Mouse (Mus musculus): ENCODE data around the gene Patz1. TPM values are rescaled to one million over a fixed set of nuclear protein-coding genes. Genes with fewer than 3 reads are reported as not detected.
A peak's percentile ranks its signal among the peaks of the same experiment; 100 is the strongest.

Gene Patz1
- polyA plus RNA-seq, 1 experiment from 2014 or later: 28.6 TPM

GRCm38 (mm10) chr11:3310789-3311585 is 22.3 kb downstream of the Patz1 start:
- H3K4me1 ChIP-seq (ENCODE audit: control insufficient read depth, insufficient read depth, low read length): no peaks in the 10 kb centered on the region
- no peak overlapping the region for H3K9ac ChIP-seq (ENCODE audit: low read depth, low read length)
- no peak for ATAC-seq (replicated peaks; ENCODE audit: insufficient number of reproducible peaks, low FRiP score, low TSS enrichment)
- 85% methylated on average over 10 of the region's 10 CpGs for WGBS (ENCODE audit: insufficient replicate concordance)
- H3K27ac ChIP-seq (ENCODE audit: low read depth, low read length): no peak overlapping the region
- no peak overlapping the region for H3K4me3 ChIP-seq (ENCODE audit: low read depth, low read length)
- no peaks in the 10 kb centered on the region for H3K27me3 ChIP-seq (ENCODE audit: control insufficient read depth, insufficient read depth, low read length)
- H3K36me3 ChIP-seq (ENCODE audit: control insufficient read depth, insufficient read depth, low read length): peaks cover 46% of the 10 kb centered on the region
- no peak overlapping the region for H3K4me2 ChIP-seq
- H3K9me3 ChIP-seq (replicated peaks; ENCODE audit: control insufficient read depth, low read length): no peaks in the 10 kb centered on the region

DNA sequence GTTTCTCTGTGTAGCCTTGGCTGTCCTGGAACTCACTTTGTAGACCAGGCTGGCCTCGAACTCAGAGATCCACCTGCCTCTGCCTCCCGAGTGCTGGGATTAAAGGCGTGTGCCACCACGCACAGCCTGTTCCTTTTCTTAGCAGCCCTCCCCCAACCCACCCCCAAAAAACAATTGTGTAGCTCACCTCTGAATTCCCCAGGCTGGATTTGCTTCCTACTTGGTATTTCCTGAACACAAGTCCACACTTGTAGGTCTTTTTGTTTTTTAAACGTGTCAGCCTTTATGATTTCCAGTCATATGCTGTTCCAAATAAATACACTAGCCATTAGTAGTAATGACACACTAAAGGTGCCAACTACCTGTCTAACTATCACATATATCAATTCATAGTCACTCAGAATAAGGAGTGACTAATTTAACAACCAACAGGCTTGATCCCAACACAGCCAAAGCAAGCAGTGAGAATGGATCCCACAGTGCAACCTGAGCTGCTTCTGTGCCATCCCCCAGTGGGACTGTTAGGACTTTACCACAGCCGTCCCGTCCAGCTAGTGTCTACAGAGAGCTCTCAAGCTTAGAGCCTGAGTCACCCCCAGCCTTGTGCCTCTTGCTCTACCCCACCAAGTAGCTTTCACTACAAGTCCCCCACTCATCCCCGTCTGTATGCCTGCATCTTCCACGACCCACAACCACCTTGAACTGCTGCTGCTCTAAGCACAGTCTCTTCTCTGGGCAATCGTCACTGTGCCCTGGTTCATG is 23.1 kb downstream of the Patz1 start:
- Histone ChIP-seq H3K4me1 (ENCODE audit: control insufficient read depth, insufficient read depth, low read length) (no peaks in the 10 kb centered on the region), H3K27ac (ENCODE audit: low read depth, low read length) (no peak overlapping the region), H3K9ac (ENCODE audit: low read depth, low read length) (no peak overlapping the region), H3K4me3 (ENCODE audit: low read depth, low read length) (no peak overlapping the region), H3K9me3 (replicated peaks; ENCODE audit: control insufficient read depth, low read length) (no peaks in the 10 kb centered on the region), H3K4me2 (no peak overlapping the region), H3K27me3 (ENCODE audit: control insufficient read depth, insufficient read depth, low read length) (no peaks in the 10 kb centered on the region), H3K36me3 (ENCODE audit: control insufficient read depth, insufficient read depth, low read length) (peaks cover 40% of the 10 kb centered on the region)
- ATAC-seq (replicated peaks; ENCODE audit: insufficient number of reproducible peaks, low FRiP score, low TSS enrichment): no peak
- 77% methylated on average over 10 of the region's 10 CpGs for WGBS (ENCODE audit: insufficient replicate concordance)

DNA sequence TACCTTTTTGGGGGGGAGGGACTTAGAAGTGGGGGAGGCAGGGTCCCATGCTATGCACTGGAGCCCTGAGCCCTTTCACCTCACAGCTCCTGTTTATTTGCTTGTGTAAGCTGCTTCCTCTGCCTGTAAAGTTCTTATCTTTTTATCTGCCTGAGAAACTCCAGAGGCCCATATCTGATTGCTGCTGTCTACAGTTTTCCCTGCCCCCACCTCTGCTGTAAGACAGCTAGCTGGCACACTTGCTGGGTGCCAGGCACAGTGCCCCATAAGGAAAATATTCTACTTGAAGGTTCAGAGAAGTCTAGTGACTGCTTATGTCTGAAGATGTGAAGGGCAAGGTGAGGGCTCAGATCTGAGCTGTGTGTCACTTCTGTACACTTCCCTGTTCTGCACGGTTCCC is 24.6 kb downstream of the Patz1 start:
- H3K27ac ChIP-seq (ENCODE audit: low read depth, low read length): no peak overlapping the region
- ATAC-seq (replicated peaks; ENCODE audit: insufficient number of reproducible peaks, low FRiP score, low TSS enrichment): no peak
- no peaks in the 10 kb centered on the region for H3K27me3 ChIP-seq (ENCODE audit: control insufficient read depth, insufficient read depth, low read length)
- no peaks in the 10 kb centered on the region for H3K4me1 ChIP-seq (ENCODE audit: control insufficient read depth, insufficient read depth, low read length)
- H3K36me3 ChIP-seq (ENCODE audit: control insufficient read depth, insufficient read depth, low read length): peaks cover 26% of the 10 kb centered on the region
- H3K9ac ChIP-seq (ENCODE audit: low read depth, low read length): no peak overlapping the region
- no peak overlapping the region for H3K4me2 ChIP-seq
- H3K9me3 ChIP-seq (replicated peaks; ENCODE audit: control insufficient read depth, low read length): no peaks in the 10 kb centered on the region
- H3K4me3 ChIP-seq (ENCODE audit: low read depth, low read length): no peak overlapping the region
- 86% methylated on average over 1 of the region's 1 CpGs for WGBS (ENCODE audit: insufficient replicate concordance)

GRCm38 (mm10) chr11:3314148-3314547 is 25.5 kb downstream of the Patz1 start:
- ATAC-seq (replicated peaks; ENCODE audit: insufficient number of reproducible peaks, low FRiP score, low TSS enrichment): no peak
- Histone ChIP-seq H3K4me2 (no peak overlapping the region), H3K27ac (ENCODE audit: low read depth, low read length) (no peak overlapping the region), H3K36me3 (ENCODE audit: control insufficient read depth, insufficient read depth, low read length) (peaks cover 17% of the 10 kb centered on the region), H3K27me3 (ENCODE audit: control insufficient read depth, insufficient read depth, low read length) (no peaks in the 10 kb centered on the region), H3K9me3 (replicated peaks; ENCODE audit: control insufficient read depth, low read length) (no peaks in the 10 kb centered on the region), H3K4me1 (ENCODE audit: control insufficient read depth, insufficient read depth, low read length) (no peaks in the 10 kb centered on the region), H3K9ac (ENCODE audit: low read depth, low read length) (no peak overlapping the region), H3K4me3 (ENCODE audit: low read depth, low read length) (no peak overlapping the region)
- 20% methylated on average over 2 of the region's 2 CpGs for WGBS (ENCODE audit: insufficient replicate concordance)

- H3K4me2 ChIP-seq: no peak overlapping the region
- H3K4me3 ChIP-seq (ENCODE audit: low read depth, low read length): no peak overlapping the region
- H3K9me3 ChIP-seq (replicated peaks; ENCODE audit: control insufficient read depth, low read length): no peaks in the 10 kb centered on the region
- no peaks in the 10 kb centered on the region for H3K27me3 ChIP-seq (ENCODE audit: control insufficient read depth, insufficient read depth, low read length)
- no peaks in the 10 kb centered on the region for H3K4me1 ChIP-seq (ENCODE audit: control insufficient read depth, insufficient read depth, low read length)
- WGBS (ENCODE audit: insufficient replicate concordance): 83% methylated on average over 3 of the region's 3 CpGs
- H3K9ac ChIP-seq (ENCODE audit: low read depth, low read length): no peak overlapping the region
- no peak for ATAC-seq (replicated peaks; ENCODE audit: insufficient number of reproducible peaks, low FRiP score, low TSS enrichment)
- H3K27ac ChIP-seq (ENCODE audit: low read depth, low read length): no peak overlapping the region
- H3K36me3 ChIP-seq (ENCODE audit: control insufficient read depth, insufficient read depth, low read length): no peaks in the 10 kb centered on the region
Measured at GRCm38 (mm10) chr11:3318286-3318685, 29.6 kb downstream of the Patz1 start.

DNA sequence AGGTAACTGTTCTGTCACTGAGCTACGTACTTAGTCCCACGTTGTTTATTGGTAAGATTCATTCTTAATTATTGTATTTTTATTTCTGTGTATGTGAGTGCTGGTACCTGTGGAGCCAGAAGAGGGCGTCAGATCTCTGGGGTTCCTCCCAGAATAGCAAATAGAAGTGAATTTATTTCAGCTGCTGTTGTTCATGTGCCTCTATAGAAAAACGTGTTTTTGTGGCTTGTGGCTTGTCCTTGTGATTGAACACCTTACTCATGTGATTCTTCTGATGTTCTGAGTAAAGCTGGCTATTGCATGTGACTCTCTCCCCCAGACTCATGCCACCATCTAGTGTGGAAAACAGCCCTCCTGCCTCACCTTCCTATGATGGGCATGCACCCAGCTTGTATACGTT is 39.6 kb downstream of the Patz1 start:
- no peak for ATAC-seq (replicated peaks; ENCODE audit: insufficient number of reproducible peaks, low FRiP score, low TSS enrichment)
- 72% methylated on average over 5 of the region's 5 CpGs for WGBS (ENCODE audit: insufficient replicate concordance)
- no peaks in the 10 kb centered on the region for H3K27me3 ChIP-seq (ENCODE audit: control insufficient read depth, insufficient read depth, low read length)
- H3K4me1 ChIP-seq (ENCODE audit: control insufficient read depth, insufficient read depth, low read length): peaks cover 14% of the 10 kb centered on the region
- no peaks in the 10 kb centered on the region for H3K9me3 ChIP-seq (replicated peaks; ENCODE audit: control insufficient read depth, low read length)
- H3K9ac ChIP-seq (ENCODE audit: low read depth, low read length): no peak overlapping the region
- no peak overlapping the region for H3K27ac ChIP-seq (ENCODE audit: low read depth, low read length)
- H3K4me2 ChIP-seq: no peak overlapping the region
- H3K36me3 ChIP-seq (ENCODE audit: control insufficient read depth, insufficient read depth, low read length): no peaks in the 10 kb centered on the region
- no peak overlapping the region for H3K4me3 ChIP-seq (ENCODE audit: low read depth, low read length)

GRCm38 (mm10) chr11:3328806-3329775 is 40.4 kb downstream of the Patz1 start:
- 68% methylated on average over 11 of the region's 11 CpGs for WGBS (ENCODE audit: insufficient replicate concordance)
- no peaks in the 10 kb centered on the region for H3K9me3 ChIP-seq (replicated peaks; ENCODE audit: control insufficient read depth, low read length)
- no peak overlapping the region for H3K27ac ChIP-seq (ENCODE audit: low read depth, low read length)
- H3K4me3 ChIP-seq (ENCODE audit: low read depth, low read length): no peak overlapping the region
- no peak for ATAC-seq (replicated peaks; ENCODE audit: insufficient number of reproducible peaks, low FRiP score, low TSS enrichment)
- H3K27me3 ChIP-seq (ENCODE audit: control insufficient read depth, insufficient read depth, low read length): no peaks in the 10 kb centered on the region
- H3K9ac ChIP-seq (ENCODE audit: low read depth, low read length): no peak overlapping the region
- H3K36me3 ChIP-seq (ENCODE audit: control insufficient read depth, insufficient read depth, low read length): no peaks in the 10 kb centered on the region
- H3K4me2 ChIP-seq: no peak overlapping the region
- peaks cover 14% of the 10 kb centered on the region for H3K4me1 ChIP-seq (ENCODE audit: control insufficient read depth, insufficient read depth, low read length)

GRCm38 (mm10) chr11:3329891-3330451 is 41.3 kb downstream of the Patz1 start, which contains the start of gene Pik3ip1:
Gene Pik3ip1 (plus strand): TSS chr11:3330401.
- no peaks in the 10 kb centered on the region for H3K9me3 ChIP-seq (replicated peaks; ENCODE audit: control insufficient read depth, low read length)
- H3K36me3 ChIP-seq (ENCODE audit: control insufficient read depth, insufficient read depth, low read length): no peaks in the 10 kb centered on the region
- peak within 1 kb of the TSS; percentile 46 for H3K4me3 ChIP-seq (ENCODE audit: low read depth, low read length)
- no peak for ATAC-seq (replicated peaks; ENCODE audit: insufficient number of reproducible peaks, low FRiP score, low TSS enrichment)
- H3K4me2 ChIP-seq: peak within 1 kb of the TSS; percentile 97
- peaks cover 17% of the 10 kb centered on the region for H3K4me1 ChIP-seq (ENCODE audit: control insufficient read depth, insufficient read depth, low read length)
- H3K27me3 ChIP-seq (ENCODE audit: control insufficient read depth, insufficient read depth, low read length): no peaks in the 10 kb centered on the region
- no peak within 1 kb of the TSS for H3K27ac ChIP-seq (ENCODE audit: low read depth, low read length)
- H3K9ac ChIP-seq (ENCODE audit: low read depth, low read length): peak within 1 kb of the TSS; percentile 60
